Mouse (Mus musculus): ENCODE data around the gene Col23a1.
"Not testable (repeated sequence)": the region's sequence is repeated elsewhere in the genome, so short reads cannot be mapped to it uniquely, and the experiment has no call there.

Gene Col23a1

DNA sequence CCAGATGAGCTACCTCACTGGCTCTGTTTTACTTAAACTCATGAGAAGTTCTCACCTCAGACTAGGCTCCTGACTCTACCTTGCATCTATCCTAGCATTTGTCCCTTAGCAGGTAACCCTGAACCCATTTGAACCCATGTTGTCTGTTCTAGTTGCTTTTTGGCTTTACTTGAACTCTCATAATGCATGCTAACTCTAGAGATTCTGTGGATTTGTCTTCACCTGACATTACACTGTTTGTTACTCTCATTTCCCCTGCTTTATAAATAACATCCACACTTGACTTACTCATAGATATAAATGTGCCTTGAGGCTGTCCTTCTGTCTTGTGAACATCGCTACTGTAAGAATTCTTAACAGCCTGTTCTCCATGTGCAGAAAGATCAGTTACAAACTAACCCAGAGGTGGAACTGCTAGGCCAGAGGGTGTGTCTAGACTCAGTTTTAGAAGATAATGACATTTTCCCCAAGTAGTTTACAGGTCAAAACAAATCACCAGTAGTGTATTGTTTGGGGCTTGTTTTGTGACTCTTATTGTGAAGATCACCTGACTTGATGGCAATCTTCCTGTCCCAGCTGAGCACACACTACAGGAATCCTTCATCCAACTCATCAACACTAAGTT lies 305.9 kb downstream of the Col23a1 start:
- DNase-seq: no peak

DNA sequence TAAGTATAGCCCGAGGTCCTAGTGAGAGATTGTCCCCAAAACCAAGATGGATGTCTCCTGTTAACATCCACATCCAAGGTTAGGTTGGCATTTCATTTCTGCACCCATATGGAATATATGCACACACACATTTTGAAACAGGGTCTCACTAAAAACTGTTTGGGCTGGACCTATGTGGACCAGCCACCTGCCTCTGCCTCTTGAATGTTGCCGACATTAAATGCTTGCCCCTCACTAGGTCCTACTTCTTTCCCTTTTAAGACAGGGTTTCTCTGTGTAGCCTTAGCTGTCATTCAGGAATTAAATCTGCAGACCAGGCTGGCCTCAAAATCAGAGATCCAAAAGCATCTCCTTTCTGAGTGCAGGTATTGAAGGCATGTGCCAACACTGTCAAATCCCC lies 307.8 kb downstream of the Col23a1 start:
- DNase-seq: no peak

DNA sequence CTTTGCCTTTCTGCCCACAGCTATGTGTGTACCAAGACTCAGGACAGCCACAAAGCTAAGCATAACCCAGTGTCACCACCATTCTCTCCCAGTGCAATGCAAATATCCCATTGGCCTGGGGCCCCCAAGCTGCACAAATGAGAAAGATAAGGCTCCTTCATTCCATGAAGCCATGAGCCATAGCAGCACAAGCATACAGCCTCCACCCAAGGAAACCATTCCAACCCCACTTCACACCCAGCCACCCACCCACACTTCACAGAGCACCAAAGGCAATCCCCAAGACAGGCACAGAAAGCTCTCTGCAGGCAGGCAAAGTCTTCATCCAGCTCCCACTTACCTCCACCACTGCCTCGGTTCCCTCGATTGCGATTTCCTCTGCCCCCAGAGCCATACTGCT lies 312.5 kb downstream of the Col23a1 start:
- DNase-seq: no peak

DNA sequence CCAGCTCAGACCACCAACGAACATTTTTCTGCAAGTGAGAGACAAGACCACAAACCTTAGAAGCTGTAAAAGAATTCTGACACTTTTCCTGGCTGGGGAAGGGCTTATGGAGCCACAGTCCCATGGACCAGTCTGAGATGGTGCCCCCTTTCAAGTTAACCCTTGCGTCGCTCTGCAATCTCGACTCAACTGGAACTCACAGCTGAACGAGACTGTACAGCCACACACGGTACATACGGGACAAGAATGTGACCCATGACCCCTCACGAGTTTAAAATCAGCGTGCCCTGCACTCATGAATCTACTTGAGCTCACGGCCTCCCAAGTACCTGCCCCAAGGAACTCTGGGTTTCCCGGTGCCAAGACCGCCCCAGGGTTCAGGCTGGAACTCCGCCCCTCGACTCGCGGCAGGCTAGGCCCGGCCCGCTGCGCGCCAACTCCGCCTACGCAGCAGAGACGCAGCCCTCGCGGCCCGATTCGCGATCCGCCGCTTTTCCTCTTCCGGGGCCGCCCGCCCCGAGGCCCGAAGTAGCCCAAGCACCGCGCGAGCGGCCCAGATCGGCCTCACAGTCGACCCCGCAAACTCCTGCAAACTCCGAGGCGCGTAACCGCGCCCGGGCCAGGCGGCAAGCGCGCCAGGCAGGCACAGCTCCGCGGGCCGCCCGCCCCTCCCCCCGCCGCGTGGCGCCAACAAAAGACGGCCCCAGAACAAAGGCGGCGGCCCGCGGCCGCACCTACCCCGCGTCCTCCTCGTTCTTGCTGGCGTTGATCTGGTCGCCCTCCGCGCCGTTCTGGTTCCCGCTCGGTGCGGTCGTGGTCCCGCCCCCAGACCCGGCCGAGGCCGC lies 316.1 kb downstream of the Col23a1 start:
- DNase-seq: peak; percentile 75

DNA sequence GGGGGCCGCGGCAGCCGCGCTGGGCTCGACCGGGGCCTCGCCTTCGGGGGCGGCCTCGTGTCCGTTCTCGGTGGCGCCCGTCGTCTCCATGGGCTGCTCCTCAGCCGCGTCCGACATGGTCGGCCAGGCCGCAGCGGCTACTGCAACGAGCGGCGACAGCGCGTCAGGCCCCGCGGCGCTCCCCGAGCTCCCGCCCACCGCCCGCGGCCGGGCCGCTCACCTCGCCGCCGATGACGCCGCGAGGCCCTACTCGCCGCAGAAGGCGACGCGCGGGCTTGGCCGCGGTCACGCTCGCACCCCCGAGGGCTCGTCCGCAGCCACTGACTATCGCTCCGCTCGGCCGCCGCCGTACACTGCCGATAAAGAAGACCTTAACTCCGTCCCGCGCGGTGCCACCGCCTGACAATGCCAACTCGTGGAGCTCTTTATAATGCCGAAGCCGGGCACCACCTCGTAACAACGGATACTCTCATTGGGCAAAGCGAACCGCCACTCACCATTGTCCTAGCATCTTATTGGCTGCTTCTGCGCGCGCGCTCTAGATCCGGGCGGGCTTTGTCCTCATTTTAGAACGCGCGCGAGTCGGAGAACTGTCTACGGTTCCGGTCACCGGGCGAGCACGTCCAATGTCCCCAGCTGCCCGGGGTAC lies 316.9 kb downstream of the Col23a1 start, which contains the start of gene Hnrnpab:
Gene Hnrnpab (minus strand): TSS at position 401 of the 649 bp plus-strand sequence.
- peak; percentile 98 for DNase-seq

GRCm38 (mm10) chr11:51607096-51607738 lies 317.5 kb downstream of the Col23a1 start:
- no peak for DNase-seq

- DNase-seq: no peak
Measured at GRCm38 (mm10) chr11:51609266-51609909, 319.7 kb downstream of the Col23a1 start.

DNA sequence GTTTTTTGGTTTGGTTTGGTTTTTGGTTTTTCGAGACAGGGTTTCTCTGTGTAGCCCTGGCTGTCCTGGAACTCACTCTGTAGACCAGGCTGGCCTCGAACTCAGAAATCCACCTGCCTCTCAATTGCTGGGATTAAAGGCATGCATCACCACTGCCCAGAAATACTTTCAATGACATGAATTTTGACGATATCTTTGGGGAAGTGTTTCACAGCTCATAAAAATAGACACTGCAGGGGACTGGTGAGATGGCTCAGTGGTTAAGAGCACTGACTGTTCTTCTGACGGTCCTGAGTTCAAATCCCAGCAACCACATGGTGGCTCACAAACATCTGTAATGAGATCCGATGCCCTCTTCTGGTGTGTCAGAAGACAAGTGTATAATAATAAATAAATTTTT lies 320.2 kb downstream of the Col23a1 start:
- DNase-seq: not testable (repeated sequence)

GRCm38 (mm10) chr11:51614256-51614655 lies 324.5 kb downstream of the Col23a1 start:
- no peak for DNase-seq

DNA sequence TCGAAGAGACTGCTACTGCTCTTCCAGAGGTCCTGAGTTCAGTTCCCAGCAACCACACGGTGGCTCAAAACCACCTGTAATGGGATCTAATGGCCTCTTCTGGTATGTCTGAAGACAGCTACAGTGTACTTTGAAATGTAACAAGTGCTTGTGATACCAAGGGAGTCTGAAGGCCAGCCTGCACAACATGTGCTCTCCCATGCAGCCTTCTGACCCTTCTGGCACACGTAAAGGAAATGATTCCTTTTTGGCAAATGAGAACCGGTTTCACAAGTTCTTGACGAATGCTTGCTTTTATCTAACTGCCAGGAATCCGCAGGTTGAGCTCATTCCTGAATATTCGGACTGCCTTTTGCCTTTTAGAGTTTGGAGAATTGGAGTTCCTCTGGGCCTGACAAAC lies 325.4 kb downstream of the Col23a1 start:
- no peak for DNase-seq

- peak; percentile 42 for DNase-seq
Measured at GRCm38 (mm10) chr11:51615601-51616000, 325.9 kb downstream of the Col23a1 start.

GRCm38 (mm10) chr11:51616113-51616512 lies 326.4 kb downstream of the Col23a1 start:
- not testable (repeated sequence) for DNase-seq

- peak; percentile 69 for DNase-seq
Measured at GRCm38 (mm10) chr11:51617693-51618092, 328.0 kb downstream of the Col23a1 start.

DNA sequence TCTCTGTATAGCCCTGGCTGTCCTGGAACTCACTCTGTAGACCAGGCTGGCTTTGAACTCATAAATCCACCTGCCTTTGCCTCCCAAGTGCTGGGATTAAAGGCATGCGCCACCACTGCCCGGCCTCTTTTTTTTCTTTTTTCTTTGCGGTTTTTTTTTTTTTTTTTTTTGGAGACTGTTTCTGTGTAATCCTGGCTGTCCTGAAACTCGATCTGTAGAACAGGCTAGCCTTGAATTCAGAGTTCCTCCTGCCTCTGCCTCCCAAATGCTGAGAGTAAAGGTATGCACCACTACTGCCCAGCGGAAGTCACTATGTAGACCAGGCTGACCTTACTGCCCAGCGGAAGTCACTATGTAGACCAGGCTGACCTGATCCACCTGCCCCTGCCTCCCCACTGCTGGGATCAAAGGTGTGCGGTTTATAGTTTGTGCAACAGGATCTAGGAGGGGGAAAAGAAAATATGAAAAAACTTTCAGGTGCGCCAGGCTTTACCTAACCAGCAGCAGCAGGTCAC lies 329.2 kb downstream of the Col23a1 start:
- no peak for DNase-seq

DNA sequence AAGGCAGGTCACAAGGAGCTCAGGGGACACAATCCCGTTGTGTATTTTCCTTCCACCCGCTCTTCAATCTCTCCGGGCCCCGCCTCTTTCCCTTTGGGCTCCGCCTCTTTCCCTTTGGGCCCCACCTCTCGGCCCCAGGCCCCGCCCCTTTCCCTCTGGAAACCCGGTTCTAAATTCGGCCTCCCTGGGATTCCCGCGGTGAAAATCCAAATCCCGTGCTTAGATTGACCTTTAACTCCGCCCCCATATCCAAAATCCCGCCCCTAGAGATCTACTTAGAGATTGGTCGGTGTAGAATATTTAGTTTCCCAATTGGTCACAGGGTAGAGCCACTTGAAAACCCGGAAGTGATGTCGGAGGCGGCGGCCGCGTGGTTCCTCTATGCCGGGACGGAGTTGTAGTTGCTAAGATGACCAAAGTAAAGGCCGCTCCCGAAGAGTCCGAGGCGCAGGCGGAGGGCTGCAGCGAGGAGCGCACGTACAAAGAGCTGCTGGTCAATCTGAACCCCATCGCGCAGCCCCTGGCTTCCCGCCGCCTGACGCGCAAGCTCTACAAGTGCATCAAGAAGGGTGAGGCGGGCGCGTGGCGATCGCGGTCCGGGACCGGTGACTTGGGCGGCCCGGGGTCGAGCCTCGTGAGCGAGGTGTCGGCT lies 329.8 kb downstream of the Col23a1 start, which contains the start of gene Nhp2:
Gene Nhp2 (plus strand): TSS at position 327 of the 652 bp plus-strand sequence.
- peak; percentile 97 for DNase-seq

- no peak for DNase-seq
Measured at GRCm38 (mm10) chr11:51620084-51620483, 330.4 kb downstream of the Col23a1 start.

DNA sequence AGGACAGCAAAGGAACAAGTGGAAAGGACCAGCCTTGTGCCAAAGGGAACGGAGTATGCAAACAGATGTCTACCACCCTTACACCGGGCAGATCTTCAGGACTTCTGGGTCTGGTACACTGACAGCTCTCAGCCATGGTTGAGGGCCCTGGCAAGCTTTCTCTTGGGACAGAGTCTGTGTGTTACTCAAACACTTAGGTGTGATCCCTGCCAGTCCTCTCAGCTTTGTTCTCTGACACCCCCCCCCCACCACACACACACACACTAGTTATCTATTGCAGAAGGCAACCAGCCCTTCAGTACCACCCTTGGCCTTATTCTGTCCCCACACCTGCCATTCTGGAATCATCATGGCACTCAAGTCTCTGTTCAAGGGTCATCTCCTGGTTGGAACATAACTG lies 332.1 kb downstream of the Col23a1 start:
- no peak for DNase-seq

DNA sequence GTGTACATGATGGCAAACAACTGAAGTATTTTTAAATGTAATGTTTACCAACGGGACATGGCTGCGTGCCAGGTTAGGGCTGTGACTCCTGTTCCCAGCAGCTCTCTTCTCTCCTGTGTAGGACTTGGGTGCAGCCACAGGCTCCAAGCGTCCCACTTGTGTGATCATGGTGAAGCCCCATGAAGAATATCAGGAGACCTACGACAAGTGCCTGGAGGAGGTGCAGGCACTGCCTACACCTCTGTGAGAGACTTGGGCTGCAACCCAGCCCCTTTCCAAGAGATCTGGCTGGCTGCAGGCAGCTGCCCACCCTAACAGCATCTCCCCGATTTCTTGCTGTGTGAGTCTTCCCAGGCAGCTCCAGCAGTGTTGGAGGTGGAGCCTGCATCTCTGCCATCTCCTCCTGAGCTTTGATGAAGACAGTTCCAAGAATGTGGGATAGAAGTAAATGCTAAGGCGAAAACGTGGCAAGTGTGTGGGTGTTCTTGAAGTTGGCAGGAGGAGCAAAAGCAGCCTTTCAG lies 333.3 kb downstream of the Col23a1 start:
- DNase-seq: peak; percentile 79

DNA sequence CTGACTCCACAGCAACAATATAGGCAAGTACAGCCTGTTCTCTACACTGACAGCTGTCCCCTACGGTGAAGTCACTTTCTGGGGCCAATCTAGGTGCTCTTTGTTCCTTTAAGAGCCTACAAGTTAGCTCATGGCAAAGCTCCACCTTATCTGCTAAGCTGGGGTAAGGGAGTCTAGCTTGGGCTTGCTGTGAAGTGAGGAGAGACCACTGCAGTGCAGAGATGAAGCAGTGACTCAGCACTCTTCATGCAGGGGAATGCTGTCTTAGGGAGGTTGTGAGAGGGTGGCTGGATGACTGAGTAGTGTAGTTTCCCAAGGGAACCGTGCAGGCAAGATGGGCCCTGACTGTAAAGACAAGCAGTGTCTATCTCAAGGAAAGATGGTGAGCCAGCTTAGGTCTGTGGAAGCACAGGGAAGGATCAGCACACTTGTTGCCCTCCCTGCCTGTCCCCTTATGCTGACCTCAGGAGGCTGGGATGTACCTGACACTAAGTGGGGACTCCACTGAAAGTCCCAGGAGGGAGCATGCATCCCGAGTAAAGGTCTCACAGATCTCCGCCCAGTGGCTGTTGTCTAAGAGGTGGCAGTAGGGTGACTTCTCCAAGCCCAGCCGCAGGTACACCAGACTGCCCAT lies 335.6 kb downstream of the Col23a1 start:
- DNase-seq: no peak

DNA sequence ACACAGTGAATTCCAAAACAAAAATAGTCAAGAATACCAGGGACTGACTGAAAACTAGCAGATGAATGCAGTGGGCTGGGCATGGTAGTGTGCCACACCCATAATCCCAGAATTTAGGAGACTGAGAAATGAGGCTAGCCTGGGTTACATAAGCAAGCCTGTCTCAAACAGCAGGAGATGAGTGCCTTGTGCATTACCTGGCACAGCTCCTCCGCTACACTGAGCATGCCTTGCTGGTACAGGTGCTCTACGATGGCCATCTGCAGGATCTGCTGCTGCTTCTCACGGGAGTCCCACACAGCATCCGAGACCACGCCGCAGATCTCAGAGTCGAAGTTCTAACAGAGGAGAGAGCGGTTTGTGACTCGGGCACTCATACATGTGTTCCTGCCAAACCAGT lies 337.7 kb downstream of the Col23a1 start:
- DNase-seq: peak; percentile 78

DNA sequence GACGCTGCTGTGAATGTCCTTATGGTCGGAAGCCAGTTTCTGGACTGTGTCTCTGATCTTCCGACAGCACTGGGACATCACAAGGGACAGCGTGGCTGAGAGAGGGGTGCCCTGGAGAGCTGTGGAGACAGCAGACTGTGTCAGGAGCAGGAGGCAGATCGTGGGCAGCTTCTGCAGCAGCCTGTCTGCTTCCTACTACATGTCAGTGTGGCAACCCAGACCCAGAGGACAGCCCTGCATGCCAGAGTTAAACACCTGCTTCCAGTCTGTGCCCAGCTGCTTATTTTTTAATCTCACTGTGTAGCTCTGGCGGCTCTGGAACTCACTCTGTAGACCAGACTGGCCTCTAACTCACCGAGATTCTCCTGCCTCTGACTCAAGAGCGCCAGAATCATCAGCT lies 338.2 kb downstream of the Col23a1 start:
- peak; percentile 69 for DNase-seq

Data from layer of hippocampus, adult 9-11 months (tissue).